Mouse (Mus musculus): ENCODE data around the gene Abcg2. TPM values are rescaled to one million over a fixed set of nuclear protein-coding genes. Genes with fewer than 3 reads are reported as not detected.

The Abcg2 gene
- total and polyA plus RNA-seq, 3 experiments: 16.6 to 39.9 (median 25.0) TPM

GRCm38 (mm10) chr6:58694257-58694656 is 109.9 kb downstream of the Abcg2 start:
- Histone ChIP-seq H3K4me2 (ENCODE audit: insufficient read depth, low read depth, poor library complexity, severe bottlenecking) (no peak overlapping the region), H3K4me3 (replicated peaks in 1 of 3; ENCODE audit: low read depth in 2 of 3, low read length in 2 of 3, poor library complexity in 1 of 3) (no peak overlapping the region)
- TF ChIP-seq MAFK (IDR thresholded peaks at IDR 0.05; ENCODE audit: insufficient replicate concordance, low read length) (no peak), ELF1 (IDR thresholded peaks at IDR 0.05; ENCODE audit: low read depth, low read length) (no peak), SMC3 (IDR thresholded peaks at IDR 0.05; ENCODE audit: low read depth, low read length) (no peak), TCF12 (IDR thresholded peaks at IDR 0.05; ENCODE audit: low read depth, low read length) (no peak), E2F4 (IDR thresholded peaks at IDR 0.05; ENCODE audit: insufficient replicate concordance, low read depth, low read length) (no peak), MAZ (IDR thresholded peaks at IDR 0.05; ENCODE audit: low read depth, low read length) (no peak), CHD2 (IDR thresholded peaks at IDR 0.05; ENCODE audit: low read length) (no peak), NRF1 (IDR thresholded peaks at IDR 0.05; ENCODE audit: low read depth, low read length) (no peak), ZNF384 (IDR thresholded peaks at IDR 0.05; ENCODE audit: low read depth, low read length) (no peak), USF1 (IDR thresholded peaks at IDR 0.05; ENCODE audit: low read depth, low read length) (no peak), UBTF (IDR thresholded peaks at IDR 0.05; ENCODE audit: low read depth, low read length) (no peak), PAX5 (IDR thresholded peaks at IDR 0.05; ENCODE audit: low read length) (no peak), TBP (conservative IDR thresholded peaks at IDR 0.05; ENCODE audit: low read depth, low read length) (no peak), KAT2A (IDR thresholded peaks at IDR 0.05; ENCODE audit: insufficient replicate concordance, low read length) (no peak), ZKSCAN1 (IDR thresholded peaks at IDR 0.05; ENCODE audit: borderline replicate concordance, low read depth, low read length) (no peak), POLR2A (IDR thresholded peaks at IDR 0.05; ENCODE audit: low read depth, low read length) (no peak), CTCF (conservative IDR thresholded peaks at IDR 0.05 in 1 of 2, IDR thresholded peaks at IDR 0.05 in 1 of 2; ENCODE audit: low read depth in 2 of 2, low read length in 2 of 2) (no peak), SIN3A (IDR thresholded peaks at IDR 0.05; ENCODE audit: low read length) (no peak)

GRCm38 (mm10) chr6:58694765-58695164 is 110.4 kb downstream of the Abcg2 start:
- Histone ChIP-seq H3K79me2 (replicated peaks; ENCODE audit: control insufficient read depth, extremely low read depth, insufficient read depth, poor library complexity, severe bottlenecking) (no peaks in the 10 kb centered on the region), H3K4me3 (replicated peaks in 1 of 3; ENCODE audit: low read depth in 2 of 3, low read length in 2 of 3, poor library complexity in 1 of 3) (no peak overlapping the region), H3K9ac (ENCODE audit: insufficient read depth, low read depth) (no peak overlapping the region), H3K4me1 (ENCODE audit: control insufficient read depth in 1 of 2, insufficient read depth in 2 of 2) (no peaks in the 10 kb centered on the region), H3K36me3 (replicated peaks in 1 of 2; ENCODE audit: control insufficient read depth in 1 of 2, insufficient read depth in 1 of 2, low read length in 1 of 2) (peaks cover 0 to 13% of the 10 kb centered on the region in 2 experiments), H3K27ac (ENCODE audit: insufficient read depth, low read depth) (no peak overlapping the region), H3K27me3 (replicated peaks) (no peaks in the 10 kb centered on the region), H3K4me2 (ENCODE audit: insufficient read depth, low read depth, poor library complexity, severe bottlenecking) (no peak overlapping the region), H3K9me3 (replicated peaks; ENCODE audit: low read length) (no peaks in the 10 kb centered on the region)
- TF ChIP-seq TCF12 (IDR thresholded peaks at IDR 0.05; ENCODE audit: low read depth, low read length): no peak
- TF ChIP-seq MAFK (IDR thresholded peaks at IDR 0.05; ENCODE audit: insufficient replicate concordance, low read length): no peak
- TF ChIP-seq NELFE (IDR thresholded peaks at IDR 0.05; ENCODE audit: low read depth, low read length): no peak
- TF ChIP-seq TBP (conservative IDR thresholded peaks at IDR 0.05; ENCODE audit: low read depth, low read length): no peak
- TF ChIP-seq SMC3 (IDR thresholded peaks at IDR 0.05; ENCODE audit: low read depth, low read length): no peak
- TF ChIP-seq JUN (IDR thresholded peaks at IDR 0.05; ENCODE audit: insufficient read depth, low read depth, low read length): no peak
- TF ChIP-seq POLR2A (IDR thresholded peaks at IDR 0.05; ENCODE audit: low read depth, low read length): no peak
- TF ChIP-seq JUND (conservative IDR thresholded peaks at IDR 0.05; ENCODE audit: low read depth, low read length): no peak
- in situ Hi-C loops (cut with MboI; ENCODE audit: low pct_ligation_motif_present, low pct_unique_long_range_greater_than_20kb, low sequenced_read_pairs): no loop called here
- dilution Hi-C loops (cut with MboI; ENCODE audit: extremely low pct_ligation_motif_present, extremely low pct_unique_long_range_greater_than_20kb, low sequenced_read_pairs): no loop called here
- DNase-seq (ENCODE audit: extremely low read depth): no peak

More at GRCm38 (mm10) chr6:58694257-58694656, 109.9 kb downstream of the Abcg2 start:
- Histone ChIP-seq H3K27ac (ENCODE audit: insufficient read depth, low read depth) (no peak overlapping the region), H3K36me3 (replicated peaks in 1 of 2; ENCODE audit: control insufficient read depth in 1 of 2, insufficient read depth in 1 of 2, low read length in 1 of 2) (peaks cover 0 to 16% of the 10 kb centered on the region in 2 experiments), H3K27me3 (replicated peaks) (no peaks in the 10 kb centered on the region), H3K4me1 (ENCODE audit: control insufficient read depth in 1 of 2, insufficient read depth in 2 of 2) (no peaks in the 10 kb centered on the region), H3K79me2 (replicated peaks; ENCODE audit: control insufficient read depth, extremely low read depth, insufficient read depth, poor library complexity, severe bottlenecking) (no peaks in the 10 kb centered on the region), H3K9me3 (replicated peaks; ENCODE audit: low read length) (no peaks in the 10 kb centered on the region), H3K9ac (ENCODE audit: insufficient read depth, low read depth) (no peak overlapping the region)
- dilution Hi-C loops (cut with MboI; ENCODE audit: extremely low pct_ligation_motif_present, extremely low pct_unique_long_range_greater_than_20kb, low sequenced_read_pairs): no loop called here
- in situ Hi-C loops (cut with MboI; ENCODE audit: low pct_ligation_motif_present, low pct_unique_long_range_greater_than_20kb, low sequenced_read_pairs): no loop called here
- DNase-seq (ENCODE audit: extremely low read depth): no peak

Measured in CH12.LX (cell line).